Mouse (Mus musculus) liver, embryonic 18 days (tissue): ENCODE measurements around the gene Prdm11. TPM values are rescaled to one million over a fixed set of nuclear protein-coding genes. Genes with fewer than 3 reads are reported as not detected.

Experiments used
- polyA plus RNA-seq: library from polyadenylated mRNA; depleted of rRNA; stranded (reverse); fragments of >200 nt; gene quantifications from 2 replicates; pipeline ENCODE4 v1.2.3, GENCODE M21; 2012; rRNA removed

Gene Prdm11
- polyA plus RNA-seq, result 1.8 and 2.2 TPM in 2 replicates

GRCm38 (mm10) chr2:93045818-93046508 is at the start of gene Prdm11:
Gene Prdm11, minus strand, starts transcription at chr2:93046167.

Other genes starting within 250 kb of the Prdm11 start
- gene Syt13, start 131.1 kb downstream of the Prdm11 start, polyA plus RNA-seq, result 0.08 and 0.12 TPM in 2 replicates
- gene Trp53i11, start 141.4 kb upstream of the Prdm11 start, polyA plus RNA-seq, result 5.8 and 6.0 TPM in 2 replicates